Mouse (Mus musculus): ENCODE measurements at regions not wholly inside any gene's neighbourhood (a gene's known extent, or its start where the extent isn't known, plus 50 kb on each side); places are given as distances from the start of the nearest gene placed in this dataset.

GRCm38 (mm10) chr14:102615588-102616309, 366.7 kb downstream of the Kctd12 start:
- no peak for ATAC-seq

- no peak for ATAC-seq
These were observed 376.4 kb downstream of the Kctd12 start for GRCm38 (mm10) chr14:102606055-102606454.

GRCm38 (mm10) chr14:102594850-102595249, 387.6 kb downstream of the Kctd12 start:
- ATAC-seq: no peak

DNA sequence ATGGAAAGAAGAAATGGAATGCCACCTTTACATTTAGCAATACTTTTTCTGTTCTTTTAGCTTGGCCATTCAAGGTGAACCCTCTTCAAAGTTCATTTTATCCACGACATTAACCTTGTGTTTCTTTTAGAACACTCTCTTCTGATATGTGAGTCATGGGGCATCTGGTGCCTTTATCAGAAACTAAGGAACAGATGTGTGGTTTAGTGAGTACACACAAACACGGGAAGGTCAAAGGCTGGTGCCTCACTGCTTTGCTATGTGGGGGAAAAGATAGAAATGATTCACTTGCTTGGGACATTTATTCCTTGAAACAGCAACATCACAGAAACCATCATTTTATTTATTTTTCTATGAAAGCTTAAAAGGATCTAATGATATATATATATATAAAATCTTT, 428.7 kb downstream of the Kctd12 start:
- no peak for ATAC-seq

DNA sequence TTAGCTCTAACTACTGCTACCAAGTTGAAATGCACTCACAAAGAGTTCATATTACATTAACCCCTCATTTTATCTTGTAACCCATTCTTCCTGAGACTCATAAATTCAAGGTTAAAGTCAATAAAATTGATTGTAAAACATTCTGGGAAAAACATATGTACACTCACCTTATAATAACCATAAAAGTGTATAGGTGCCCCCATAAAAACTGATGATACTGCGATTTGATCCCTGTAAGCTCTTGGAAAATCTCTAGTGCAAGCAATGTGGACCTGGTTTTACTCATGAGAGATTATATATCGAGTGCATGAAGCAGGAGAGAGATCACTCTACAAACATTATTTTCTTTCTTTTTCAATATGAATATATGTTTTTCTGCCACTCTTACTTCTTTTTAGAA, 429.8 kb downstream of the Kctd12 start:
- no peak for ATAC-seq

DNA sequence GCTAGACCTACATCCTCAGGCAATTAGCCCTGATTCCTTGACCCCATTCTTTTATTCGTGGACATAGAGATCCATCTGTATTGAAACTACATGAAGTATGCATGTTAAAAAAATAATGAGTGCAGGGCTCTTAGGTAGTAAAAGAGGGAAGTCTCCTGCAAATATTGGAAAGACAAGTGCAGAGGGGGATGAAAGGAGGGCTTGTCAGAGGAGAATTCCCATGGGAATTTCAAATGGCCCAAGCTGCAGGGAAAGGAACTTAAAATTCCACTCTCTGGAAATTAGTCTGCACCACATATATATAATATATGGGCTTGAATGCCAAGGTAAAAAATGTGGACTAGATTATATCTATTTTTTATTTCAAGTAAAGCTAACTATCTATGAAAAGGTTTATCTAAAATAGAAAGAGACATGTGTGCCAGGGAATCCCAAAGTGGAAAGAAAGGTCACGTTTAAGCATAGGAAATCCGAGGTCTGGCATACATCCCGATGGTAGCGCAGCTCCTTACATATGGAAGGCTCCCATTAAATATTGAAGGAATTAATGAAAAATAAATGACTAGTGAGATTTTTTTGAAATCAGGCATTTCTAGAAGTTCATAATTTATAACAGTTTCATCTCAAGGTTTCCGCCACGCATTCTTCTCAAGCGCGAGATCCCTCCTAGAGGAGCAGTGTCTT, 457.4 kb downstream of the Kctd12 start:
- ATAC-seq: no peak

DNA sequence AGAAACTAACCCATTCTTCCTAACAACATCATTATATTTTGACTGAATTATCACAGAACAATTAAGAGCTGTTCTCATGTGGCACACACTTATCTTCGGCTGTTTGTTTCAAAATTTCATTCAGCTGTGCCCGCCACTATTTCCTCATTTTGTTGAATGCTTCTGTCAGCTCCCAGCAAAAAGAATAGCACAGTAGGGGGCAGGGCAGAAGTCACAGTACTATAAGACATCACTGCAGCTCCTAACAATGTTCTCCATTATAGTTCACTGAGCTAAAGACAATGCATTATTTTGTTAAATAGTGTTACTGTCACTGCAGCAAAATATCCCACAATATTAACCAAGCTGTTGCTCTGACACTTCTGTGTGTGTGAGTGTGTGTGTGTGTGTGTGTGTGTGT, 465.7 kb downstream of the Kctd12 start:
- no peak for ATAC-seq

DNA sequence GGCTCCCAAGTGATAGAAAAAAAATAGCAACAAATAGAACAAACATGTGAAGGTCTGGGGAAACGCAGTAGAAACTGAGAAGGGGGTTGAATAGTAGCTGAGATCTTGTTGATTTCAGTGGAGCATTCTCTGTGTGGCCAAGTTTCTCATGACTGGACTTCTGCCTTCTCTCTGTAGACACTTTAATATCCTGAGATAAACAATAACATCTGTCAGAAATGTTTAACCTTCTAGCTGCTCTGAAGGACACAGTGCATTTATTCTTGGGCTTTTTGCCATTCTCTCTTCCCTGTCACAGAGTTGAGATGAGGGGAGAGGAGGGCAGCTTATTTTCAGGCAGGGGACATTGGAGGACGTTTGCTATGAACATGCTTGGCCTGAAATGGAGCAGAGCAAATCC, 467.9 kb downstream of the Kctd12 start:
- ATAC-seq: no peak

GRCm38 (mm10) chr14:102512651-102513050, 469.8 kb downstream of the Kctd12 start:
- ATAC-seq: no peak

DNA sequence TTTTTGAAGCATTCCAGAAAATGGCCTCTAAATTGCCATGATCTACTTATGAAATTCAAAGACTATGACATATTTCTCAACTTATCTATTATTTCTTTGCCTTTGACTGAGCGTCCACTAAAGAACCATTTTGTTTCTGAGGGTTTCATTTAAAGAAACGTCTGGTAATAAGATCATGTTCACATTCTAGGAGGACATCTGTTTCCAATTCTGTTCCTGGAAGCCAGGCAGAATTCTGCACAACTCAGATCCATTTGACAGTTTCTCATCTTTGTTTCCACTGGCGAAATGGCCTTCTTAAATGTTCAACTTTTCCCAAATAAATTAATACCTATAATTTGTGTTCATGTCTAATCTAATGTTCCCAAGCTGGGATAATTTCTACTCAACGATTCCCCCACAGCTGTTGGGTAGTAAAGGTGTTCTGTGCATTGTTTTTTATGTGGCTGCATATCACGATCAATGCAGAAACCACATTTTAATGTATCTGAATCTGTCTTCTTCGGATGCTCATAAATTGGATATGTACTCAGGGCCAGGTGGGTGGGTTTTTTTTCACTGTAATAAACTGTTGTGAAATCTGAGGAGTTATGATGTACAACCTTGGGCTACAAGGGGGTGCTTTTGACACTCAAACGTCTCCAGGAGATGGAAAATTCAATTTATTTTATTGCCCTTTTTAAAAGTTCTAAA, 470.6 kb downstream of the Kctd12 start:
- ATAC-seq: no peak

GRCm38 (mm10) chr14:102510387-102510786, 472.1 kb downstream of the Kctd12 start:
- ATAC-seq: no peak

GRCm38 (mm10) chr14:102505696-102506321, 476.6 kb downstream of the Kctd12 start:
- ATAC-seq: no peak

- ATAC-seq: no peak
These were observed 485.3 kb downstream of the Kctd12 start for GRCm38 (mm10) chr14:102497179-102497578.

- no peak for ATAC-seq
These were observed 490.1 kb downstream of the Kctd12 start for GRCm38 (mm10) chr14:102492376-102492775.

DNA sequence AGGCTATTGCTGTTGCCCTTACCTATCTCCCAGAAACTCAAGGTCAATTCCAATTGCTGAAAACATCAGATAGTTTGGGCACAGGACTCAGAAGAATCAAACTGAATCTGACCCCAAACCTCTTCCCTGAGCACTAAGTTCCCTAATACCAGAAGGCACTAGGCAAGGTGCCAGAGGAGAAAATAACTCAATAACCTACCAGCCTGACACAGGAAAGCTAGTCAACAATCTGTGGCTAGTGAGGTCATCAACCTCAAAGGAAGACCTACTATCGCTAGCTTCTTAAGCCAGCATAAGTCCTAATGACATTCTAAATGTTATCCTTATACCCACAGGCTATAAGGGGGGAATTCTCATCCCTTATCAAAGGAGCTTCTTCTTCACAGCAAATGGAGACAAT, 491.2 kb downstream of the Kctd12 start:
- no peak for ATAC-seq

GRCm38 (mm10) chr14:102477162-102477561, 505.3 kb downstream of the Kctd12 start:
- no peak for ATAC-seq

DNA sequence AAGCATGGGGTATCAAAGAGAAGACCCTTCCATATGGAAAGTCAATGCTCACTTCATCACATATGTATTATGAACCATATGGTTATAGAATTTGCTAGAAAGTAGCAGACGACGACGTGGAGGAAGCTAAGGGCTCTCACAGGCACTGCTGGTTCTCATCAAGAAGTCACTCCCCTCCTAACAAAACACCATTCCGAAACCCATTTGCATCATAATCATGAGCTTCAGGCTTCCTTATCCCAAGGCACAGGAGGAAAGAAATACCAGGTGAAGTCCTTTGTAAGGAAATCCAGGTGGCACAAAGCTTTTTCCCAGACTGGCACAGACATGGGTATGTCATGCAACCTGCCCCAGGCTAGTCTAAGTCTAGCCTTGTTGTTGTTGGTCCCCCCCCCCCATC, 513.1 kb downstream of the Kctd12 start:
- no peak for ATAC-seq

DNA sequence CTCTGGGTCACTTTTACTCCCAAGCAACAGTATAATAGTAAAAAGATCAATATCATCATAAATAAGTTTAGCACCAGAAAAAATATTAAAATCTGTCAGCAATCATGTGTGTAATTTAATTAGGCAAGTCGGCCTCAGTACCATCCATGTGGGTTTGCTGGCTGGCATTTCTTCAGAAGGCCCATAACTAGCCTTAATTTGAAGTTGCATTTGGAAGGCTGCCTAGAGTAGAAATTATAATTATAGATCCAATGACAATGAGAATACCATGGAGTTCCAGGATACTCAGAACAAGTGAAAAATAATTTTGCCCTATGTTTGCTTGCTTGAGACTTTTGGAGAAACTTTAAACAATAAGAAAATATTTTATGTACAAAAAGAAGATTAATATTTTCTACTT, 521.4 kb downstream of the Kctd12 start:
- no peak for ATAC-seq

- ATAC-seq: no peak
These were observed 542.7 kb downstream of the Kctd12 start for GRCm38 (mm10) chr14:102439738-102440137.

DNA sequence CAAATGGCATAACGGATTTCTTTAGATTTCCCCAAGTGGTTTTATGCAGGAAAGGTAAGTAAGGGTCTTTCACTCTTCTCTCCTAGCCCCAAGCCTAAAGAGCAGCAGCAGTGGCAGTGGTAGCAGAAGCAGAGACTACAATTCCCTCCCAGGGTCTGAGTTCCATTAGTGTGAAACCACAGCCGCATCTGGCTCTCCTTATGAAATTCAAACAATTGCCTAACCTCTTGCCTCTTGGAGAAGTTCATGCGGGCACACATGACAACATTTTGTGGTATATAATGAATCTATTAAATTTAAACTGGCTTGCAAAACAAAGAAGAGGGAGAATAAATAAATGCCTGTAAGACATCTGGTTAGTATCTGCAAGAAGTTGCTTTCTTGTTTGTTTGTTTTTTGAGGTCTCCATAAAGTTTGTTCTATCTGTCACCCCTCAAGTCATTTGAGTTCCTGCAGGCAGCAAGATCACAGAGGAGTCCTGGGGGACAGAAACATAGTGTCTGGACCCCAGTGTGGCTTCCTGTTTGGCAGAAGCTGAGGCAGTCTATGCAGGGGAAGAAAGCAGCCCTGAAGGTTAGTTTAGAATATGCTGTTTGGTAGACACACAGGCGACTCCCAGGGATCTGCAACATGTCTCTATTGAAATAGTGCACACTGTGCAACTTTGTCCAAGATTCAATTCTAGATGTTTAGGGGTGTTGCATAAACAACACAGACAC, 578.9 kb downstream of the Kctd12 start:
- ATAC-seq: no peak

- ATAC-seq: no peak
These were observed 580.3 kb downstream of the Kctd12 start for GRCm38 (mm10) chr14:102402061-102402689.

- ATAC-seq: no peak
These were observed 586.3 kb downstream of the Kctd12 start for GRCm38 (mm10) chr14:102396036-102396734.
